Mouse (Mus musculus): ENCODE data around the gene Myocd.

- TF ChIP-seq CTCF (IDR thresholded peaks at IDR 0.05; ENCODE audit: control insufficient read depth, insufficient read depth, insufficient read length) = no peak
- TF ChIP-seq USF1 (IDR thresholded peaks at IDR 0.05; ENCODE audit: low read depth) = no peak
- no peak for TF ChIP-seq MAX (IDR thresholded peaks at IDR 0.05)
- TF ChIP-seq CEBPB (IDR thresholded peaks at IDR 0.05; ENCODE audit: low read depth) = no peak
- no peak for TF ChIP-seq MYOD1 (IDR thresholded peaks at IDR 0.05; ENCODE audit: control insufficient read depth, insufficient read length, low read depth)
- no peak for TF ChIP-seq MYOG (IDR thresholded peaks at IDR 0.05; ENCODE audit: control insufficient read depth, extremely low read depth, insufficient read length)
These were observed 121.3 kb downstream of the Myocd start for GRCm38 (mm10) chr11:65148441-65148840.
